Mouse (Mus musculus) megakaryocyte-erythroid progenitor cell, adult 5-6 weeks (primary cell): Measurements from ENCODE around the gene Ubxn10. TPM values are rescaled to one million over a fixed set of nuclear protein-coding genes. Genes with fewer than 3 reads are reported as not detected.

Experiments used
- ATAC-seq: replicated peaks from 2 replicates; pipeline ENCODE4 v1.8.0; 2016; ENCODE audit warnings: mild to moderate bottlenecking, inconsistent platforms; ENCODE audit not compliant: severe bottlenecking, poor library complexity, low FRiP score, low TSS enrichment
- total RNA-seq, 2 experiments: library from RNA; stranded (forward) in 1 of 2; stranded (reverse) in 1 of 2; fragments of 200-1000, 215-1000 nt in 1 of 2; fragments of >200 nt in 1 of 2; fragmentation: Nextera tagmentation in 1 of 2; gene quantifications; 2 replicates each; pipeline ENCODE4 v1.2.3; 2014 to 2017

The Ubxn10 gene
- total RNA-seq, 2 experiments from 2014 or later, result not detected

DNA sequence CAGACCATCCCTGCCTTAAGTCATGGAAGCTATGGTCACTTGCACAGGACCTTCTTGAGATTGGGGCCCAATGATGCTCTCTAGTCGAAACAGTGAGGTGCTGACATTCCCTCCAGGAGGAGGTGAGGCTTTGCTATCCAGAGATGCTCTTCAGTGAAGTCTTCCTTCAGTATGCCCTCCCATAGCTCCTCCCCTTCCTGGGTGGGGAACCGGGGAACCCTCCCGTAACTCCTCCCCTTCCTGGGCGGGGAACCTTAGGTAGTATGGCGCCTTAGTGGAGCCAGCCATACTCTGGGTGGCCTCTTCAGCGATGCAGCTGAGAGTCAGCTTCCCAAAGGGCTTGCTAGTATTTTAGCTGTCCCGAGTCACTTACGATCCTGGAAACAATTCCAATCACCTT, 30.3 kb downstream of the Ubxn10 start:
- no peak for ATAC-seq

DNA sequence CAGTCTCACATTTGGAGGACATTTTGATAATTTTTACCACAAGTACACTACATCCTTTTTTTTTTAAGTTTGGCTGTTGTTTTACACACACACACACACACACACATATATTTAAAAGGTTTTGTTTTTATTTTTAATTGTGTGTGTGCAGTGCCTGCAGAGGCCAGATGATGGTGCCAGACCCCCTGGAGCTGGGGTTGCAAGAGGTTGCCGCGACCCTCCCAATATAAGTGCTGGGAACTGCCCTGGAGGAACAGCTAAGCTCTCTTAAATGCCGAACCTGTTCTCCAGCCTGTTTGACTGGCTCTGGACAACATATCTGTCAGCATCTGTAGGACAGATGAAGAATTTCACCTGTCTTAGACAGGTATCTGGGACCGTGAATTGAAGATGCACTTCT, 32.8 kb downstream of the Ubxn10 start:
- no peak for ATAC-seq

DNA sequence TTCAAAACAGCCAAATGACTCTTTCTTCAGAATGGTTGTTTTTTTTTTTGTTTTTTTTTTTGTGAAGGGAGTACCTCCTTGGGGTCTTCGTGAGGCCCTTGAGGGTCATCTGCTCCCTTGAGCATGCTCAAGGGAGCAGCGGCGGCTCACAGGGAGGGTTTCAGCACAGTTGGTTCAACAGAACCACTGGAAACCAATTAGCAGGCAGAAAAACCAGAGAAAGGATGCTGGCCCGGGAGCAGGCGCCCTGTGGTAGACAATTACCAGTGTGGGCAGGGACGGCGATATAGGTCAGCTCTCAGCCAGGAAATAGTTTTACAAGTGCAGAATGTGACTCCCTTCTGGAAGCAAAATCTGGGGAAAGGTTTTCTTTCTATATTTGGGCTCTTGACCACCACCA, 33.4 kb downstream of the Ubxn10 start:
- no peak for ATAC-seq

DNA sequence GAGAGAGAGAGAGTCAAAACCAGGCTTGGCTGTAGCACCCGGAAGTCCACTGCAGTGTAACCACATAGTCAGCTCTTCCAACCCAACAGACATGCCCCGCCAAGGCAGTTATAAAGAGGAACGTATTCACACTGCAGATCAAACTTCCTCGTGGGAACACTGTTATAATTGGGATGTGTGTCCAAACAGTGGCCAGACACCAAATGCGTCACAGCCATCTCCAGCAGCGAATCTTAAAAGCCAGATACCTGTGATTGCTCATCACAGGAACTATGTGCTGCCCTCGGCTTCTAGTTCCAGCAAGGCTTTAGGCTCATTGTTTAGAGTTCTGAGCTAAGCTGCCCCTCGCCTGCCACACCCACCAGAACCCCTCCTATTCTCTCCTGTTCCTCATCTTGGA, 34.4 kb downstream of the Ubxn10 start:
- ATAC-seq, result no peak

DNA sequence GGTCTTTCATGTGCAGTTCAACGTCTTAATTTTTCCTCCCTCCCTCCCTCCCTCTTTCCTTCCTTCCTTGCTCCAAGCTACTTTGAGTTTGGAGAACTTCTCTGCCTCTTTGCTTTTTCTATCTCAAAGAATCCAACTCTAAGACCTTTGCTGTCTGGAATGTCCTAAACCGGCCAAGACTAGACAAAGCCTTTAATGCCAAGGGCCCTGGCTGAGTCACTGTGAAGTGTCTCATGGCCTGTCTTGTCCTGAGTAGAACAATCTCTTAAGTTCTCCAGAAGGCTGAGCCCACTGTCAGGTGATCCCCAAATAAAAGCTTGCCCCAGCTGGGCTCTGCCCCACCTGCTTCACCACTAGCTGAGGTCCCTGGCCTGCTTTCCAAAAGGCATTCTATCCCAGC, 34.9 kb downstream of the Ubxn10 start:
- no peak for ATAC-seq

DNA sequence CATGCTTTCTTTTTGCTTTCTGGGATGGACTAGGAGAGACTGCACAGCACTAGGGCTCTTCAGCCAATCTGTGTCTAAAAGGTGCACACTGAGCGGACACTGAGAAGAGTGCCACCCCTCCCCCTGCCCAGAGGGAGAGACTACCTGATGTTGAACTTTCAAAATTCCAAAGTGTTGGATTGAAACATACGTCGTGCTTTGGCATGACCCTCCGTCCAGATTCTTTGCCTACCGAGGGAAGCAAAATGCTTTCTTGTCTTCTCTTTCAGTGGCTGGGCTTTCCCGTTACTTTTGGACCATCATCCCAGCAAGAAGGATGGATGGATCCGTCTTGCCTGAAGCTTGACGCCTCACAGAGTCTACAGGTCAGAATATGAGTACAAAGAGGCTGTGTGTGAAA, 35.9 kb downstream of the Ubxn10 start:
- no peak for ATAC-seq

DNA sequence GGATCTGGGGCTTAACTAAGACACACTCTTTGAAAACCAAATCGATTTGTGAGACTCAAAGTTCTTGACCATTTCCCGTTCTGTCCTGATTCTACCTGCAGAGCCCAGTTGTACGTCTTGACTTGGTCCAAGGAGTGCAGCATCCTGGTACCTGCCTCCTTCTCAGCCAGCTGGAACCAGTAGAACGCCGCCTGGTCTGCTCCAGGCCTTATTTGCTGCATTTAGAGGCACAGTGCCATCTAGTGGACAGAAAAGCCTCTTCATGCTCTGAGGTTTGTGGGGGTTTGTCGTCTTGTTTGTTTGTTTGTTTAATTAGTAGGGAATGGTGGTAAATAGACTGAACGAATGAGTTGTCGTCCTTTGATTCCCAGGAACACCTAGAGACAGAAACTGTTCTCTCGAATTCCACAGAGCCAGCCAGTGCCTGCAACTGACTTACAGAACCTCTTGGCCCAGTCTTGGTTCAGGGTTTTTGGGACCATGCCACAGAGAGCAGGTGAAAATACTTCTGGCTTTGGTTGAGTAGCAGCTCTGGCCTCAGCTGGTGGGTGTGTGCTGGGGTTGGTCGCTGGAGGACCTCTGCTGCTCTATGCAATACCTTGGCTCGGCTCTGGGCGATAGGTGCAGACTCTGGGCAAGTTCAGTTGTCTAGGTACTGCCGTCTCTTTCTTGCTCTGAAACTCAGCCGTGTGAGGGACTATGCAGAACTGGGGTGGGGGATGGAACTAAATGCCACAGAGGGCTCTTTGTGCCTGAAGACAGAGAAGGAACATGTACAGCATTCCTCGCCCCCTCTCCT, 36.6 kb downstream of the Ubxn10 start:
- ATAC-seq, result peak; percentile 71

DNA sequence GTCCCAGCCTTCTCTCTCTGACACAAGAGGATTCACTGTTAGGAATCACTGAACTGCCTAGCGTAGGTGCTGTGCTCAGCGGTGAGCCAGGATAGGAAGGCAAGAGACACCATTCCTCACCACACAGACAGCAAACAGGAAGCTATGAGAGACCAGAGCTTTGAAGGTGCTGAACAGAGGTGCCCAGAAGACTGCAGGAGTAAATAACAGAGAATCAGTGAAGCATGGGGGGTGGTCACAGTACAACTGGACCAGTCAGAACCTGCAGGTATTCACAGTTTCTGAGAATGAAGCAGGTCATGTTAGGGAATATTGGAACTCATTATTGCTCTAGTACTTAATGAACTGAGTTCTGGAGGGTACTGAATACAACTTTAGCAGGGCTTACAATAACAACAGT, 38.7 kb downstream of the Ubxn10 start:
- no peak for ATAC-seq

DNA sequence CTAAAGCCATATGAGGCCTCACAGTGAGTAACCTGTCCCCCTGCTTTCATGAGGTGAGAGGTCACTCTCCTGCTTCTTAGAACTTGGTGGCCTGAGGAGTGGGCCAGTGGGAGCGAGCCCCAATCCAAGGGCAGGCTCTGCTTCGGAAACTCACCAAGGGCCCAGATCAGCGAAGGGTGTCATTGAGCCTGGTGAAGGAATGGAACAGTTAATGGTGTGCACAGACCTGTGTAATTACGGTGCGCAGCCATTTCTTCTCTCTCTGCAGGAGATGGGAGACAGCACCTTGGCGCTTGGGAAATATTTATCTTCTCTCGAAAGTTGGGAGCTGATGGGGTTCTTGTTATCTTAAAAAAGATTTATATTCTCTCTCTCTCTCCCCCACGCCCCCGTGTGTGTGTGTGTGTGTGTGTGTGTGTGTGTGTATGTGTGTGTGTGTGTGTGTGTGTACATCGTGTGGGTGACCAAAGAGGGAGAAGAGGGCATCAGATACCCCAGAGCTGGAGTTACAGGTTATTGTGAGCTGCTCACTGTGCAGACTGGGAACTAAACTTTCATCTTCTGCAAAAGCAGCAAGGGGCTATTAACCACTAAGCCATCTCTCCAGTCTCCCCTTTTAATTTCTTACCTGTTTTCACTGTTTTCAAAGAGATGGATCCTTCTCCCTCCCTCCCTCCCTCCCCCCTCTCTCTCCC, 39.7 kb downstream of the Ubxn10 start:
- ATAC-seq, result no peak

DNA sequence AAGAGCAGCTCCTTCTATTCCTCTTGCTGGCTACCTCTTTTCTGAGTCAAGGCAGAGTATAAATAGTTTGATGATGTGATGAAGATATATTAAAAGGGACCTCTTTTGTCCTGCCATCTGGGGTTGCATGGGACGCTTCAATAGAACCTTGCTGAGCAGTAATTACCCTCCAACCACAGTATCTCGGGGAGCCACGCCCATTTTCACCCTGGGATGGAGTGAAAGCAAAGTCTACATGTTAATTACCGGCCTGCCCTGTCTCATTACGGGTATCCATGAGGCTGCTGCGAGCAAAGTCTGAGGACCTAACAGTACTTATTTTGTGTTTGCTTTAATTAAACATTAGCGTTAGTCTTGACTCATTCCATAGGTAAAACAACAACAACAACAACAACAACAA, 40.2 kb downstream of the Ubxn10 start:
- no peak for ATAC-seq

DNA sequence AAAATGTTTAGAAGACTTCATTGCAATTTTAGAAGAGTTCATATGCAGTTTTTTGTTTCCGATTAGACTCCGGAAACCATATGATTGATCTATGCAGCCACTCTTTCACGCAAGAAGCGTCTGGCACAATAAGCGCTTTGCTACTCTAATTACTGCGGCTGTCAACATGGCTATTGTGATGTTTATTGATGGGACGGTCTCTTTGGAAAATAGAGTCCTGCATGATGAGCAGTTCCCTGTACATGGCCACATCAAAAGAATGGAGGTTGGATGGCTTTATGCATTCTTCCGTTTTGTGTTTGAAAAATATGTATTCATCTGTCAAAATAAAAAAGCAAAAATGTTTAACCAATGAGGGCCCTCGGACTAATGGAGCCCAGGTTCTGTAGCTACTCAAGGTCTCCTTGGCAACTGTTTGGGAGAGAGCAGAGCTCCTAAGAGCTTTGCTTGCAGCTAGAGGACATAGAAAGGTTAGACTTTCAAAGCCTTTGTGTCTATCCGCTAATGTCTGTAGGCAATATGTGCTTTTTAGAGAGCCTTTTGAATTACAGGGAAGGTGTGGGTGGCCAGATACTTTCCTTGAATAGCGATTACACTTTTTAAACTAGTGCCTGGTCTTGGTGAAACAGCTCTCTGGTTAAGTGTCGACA, 43.8 kb downstream of the Ubxn10 start:
- no peak for ATAC-seq

DNA sequence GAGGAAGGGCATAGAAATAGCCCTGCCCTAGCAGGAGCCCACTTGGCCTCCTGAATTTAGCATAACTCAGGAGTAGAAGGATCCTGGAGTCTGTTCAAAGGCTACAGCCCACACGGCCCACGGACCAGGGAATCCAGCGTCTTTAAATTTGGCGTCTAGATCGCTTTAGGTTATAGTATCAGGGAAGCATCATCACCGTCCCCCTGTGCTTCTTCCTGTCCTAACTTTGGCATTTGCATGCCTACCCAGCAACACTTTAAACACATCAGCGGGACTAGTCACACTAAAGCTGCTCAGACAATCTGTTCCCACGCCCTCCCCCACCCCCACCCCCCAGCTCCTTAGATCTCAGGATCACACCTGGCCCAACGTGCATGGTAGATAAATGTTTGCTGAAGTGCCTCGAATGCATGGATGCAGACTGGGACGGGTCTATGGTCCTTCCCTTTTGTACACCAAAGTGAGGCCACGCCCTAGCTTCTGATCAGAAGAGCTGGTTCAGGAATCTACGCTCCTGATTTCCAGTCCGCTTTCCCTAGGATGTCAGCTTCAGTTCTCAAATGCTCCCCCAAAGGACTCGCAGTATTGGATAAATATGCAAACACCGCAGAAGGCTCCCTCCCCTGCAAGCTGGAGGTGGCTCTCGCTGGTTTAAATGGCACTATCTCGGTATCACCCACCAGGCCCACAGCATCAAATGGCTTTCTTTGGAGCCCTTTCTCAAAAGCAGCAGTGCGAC, 45.4 kb downstream of the Ubxn10 start:
- no peak for ATAC-seq

DNA sequence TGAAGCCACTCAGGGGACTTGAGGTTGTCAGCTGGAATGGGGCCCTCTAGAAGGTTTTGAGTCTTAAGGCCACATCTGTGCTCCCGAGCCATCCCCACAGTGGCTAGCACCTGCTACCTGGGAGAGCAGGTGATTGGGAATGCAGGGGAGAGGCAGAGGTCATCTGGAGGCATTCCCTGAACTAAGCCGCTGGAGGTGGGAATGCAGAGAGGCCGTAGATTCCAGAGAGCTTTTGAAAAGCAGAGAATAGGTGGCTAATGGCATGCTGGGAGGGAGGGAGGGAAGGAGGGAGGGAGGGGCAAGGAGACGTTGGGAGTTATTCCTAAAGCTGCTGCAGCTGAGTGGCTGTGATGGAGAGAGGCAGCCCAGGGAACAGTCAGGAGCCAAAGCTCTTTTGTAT, 46.4 kb downstream of the Ubxn10 start:
- no peak for ATAC-seq

DNA sequence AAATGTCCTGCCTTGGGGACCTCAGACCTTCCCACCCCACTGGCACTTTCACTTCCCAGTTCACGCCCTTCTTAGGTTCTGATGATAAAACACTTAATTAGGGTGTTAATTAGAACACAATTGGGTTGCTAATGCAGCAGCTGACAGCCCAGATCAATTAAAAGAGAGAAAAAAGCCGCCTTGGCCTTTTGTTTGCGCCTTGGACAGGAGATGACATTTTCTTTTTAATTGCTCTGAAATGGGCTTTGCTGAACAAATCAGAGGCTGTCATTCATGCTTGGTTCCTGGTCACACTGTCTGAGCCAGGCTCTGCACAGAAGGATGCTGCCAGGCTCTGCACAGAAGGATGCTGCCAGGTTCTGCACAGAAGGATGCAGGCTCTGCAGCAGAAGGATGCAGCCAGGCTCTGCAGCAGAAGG, 47.9 kb downstream of the Ubxn10 start:
- ATAC-seq, result no peak

DNA sequence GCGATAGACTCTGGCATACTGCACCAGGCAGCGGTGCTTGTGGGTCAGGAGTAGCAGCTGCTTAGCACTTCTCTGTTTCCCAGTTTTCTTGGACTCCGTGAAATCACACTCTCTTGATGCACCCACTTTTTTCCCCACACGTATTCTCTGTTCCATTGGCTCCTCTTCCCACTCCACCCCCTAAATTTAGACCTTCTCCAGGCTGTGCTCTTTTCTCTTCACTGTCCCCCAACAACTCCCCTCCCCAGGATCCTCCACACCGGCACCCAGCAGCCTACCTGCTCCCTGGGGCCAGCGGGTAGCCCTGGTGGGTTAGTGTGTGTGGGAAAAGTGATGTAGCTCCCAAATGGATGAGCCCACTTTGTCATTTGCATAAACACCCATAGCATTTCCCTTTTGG, 51.2 kb downstream of the Ubxn10 start:
- no peak for ATAC-seq

DNA sequence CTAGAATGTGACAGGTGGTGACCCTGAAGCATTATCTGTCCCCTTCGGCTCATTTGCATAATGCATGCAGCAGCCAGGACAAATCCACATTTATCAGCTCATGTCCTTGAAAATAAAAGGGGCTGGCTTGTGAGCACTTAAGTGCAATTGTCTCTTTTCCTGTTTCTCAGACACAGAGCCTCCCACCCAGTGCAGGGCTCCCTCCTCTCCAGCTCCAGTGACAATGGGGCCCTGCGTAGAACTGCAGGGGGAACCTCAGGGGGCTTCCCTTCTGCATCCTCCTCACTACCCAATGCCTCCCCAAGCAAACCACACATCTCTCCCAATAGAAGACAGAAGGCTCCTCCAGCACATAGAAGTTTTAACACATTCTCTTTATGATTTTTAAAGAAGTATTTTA, 54.2 kb downstream of the Ubxn10 start:
- ATAC-seq, result no peak

DNA sequence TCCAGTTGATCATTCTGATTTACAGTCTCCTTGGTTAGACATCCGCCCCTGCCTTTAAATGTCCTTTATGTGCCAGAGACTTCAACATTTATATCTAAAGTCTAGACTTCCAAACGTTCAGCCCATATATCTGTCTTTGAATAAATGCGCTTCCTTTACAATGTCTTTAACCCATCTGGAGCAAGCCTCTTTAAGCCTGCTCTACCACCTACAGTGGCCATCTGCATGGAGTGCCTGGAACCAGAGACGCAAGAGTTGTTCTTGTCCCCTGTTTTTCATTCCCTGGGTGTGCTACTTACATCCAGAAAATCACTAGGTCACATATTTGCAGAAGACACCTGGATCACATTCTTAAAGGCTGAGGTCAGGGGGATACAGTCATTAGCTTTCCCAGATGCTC, 56.8 kb downstream of the Ubxn10 start:
- ATAC-seq, result no peak

DNA sequence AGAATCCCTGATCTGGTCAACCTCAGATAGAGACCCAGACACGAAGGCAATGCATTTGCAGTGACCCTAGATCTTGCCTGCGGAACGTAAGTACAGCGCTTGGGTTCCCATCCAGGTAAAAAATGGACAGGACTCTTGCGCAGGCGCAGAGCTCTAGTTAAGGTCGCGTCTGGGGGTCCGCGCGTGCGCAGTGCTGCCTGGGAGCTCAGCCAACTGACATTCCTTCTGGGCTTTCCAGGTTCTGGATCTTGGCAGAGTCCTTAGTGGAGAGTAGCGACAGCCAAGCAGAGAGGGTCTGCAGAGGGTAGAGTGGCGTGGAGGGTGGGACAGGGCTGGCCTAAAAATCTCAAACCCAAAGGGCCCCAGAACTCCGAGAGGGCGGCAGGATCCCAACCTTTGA, 59.4 kb downstream of the Ubxn10 start:
- ATAC-seq, result no peak

DNA sequence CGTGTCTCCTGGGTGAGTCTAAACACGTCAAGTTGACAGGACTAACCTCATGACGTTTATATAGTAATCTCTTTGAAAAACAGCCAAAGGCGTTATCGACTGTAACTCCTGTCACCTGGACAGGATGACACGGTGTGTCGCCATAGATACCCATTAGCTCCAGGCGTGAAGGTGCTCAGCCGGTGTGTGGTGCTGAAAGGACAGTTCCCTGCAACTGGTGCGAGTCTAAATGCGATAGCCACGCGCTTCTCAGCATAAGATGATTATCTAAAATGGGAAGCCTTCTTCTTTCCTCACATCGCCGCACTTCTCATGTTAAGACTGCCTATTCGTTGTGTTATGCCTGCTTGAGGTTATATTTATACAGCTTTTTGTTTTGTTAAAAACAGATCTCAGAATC, 60.5 kb downstream of the Ubxn10 start:
- no peak for ATAC-seq

DNA sequence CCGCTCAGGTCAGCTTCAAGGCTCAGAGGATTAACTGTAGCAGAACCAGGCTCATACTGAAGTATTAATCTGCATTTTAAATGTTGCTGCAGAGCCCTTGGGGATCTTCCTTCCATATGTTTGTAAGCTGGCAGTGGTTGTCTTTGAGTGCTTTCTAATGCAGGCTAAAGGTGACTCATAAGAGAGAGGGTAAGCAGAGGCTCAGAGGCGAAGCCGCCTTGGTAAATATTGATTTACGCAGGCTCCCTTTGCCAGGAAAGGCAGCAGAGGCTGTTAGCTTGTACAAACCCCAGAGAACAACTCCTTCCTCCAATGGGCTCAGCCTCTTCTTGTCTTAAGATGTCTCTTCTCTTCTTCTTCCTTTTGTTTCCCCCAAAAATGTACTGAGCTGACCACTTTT, 64.8 kb downstream of the Ubxn10 start:
- no peak for ATAC-seq
